Mouse (Mus musculus) forebrain, embryonic 11.5 days (tissue): ENCODE measurements around the gene Hist1h1c. TPM values are rescaled to one million over a fixed set of nuclear protein-coding genes. Genes with fewer than 3 reads are reported as not detected.

Experiments used
- microRNA-seq: library from miRNA; unstranded; fragments of <30 nt; microRNA quantifications from one replicate; pipeline ENCODE4, GENCODE M21; 2016; ENCODE audit not compliant: insufficient number of aligned reads
- polyA plus RNA-seq: library from polyadenylated mRNA; unstranded; fragments of >200 nt; fragmentation: Nextera tagmentation; extraction: Ambion mirVana; gene quantifications from 2 replicates; pipeline ENCODE4 v1.2.1, GENCODE M21; 2014

Hist1h1c gene
- polyA plus RNA-seq, 1 experiment from 2014 or later = 15.2 TPM

Small RNA genes within 50 kb of the gene (microRNA-seq; reads per million reads assigned to microRNA genes)
- gene Gm44314 = not detected
- gene Gm44484 = not detected

Other genes with a start within 250 kb of the Hist1h1c start
- 0.48 and 0.59 TPM in 2 replicates for gene Btn2a2, start 250.0 kb upstream of the Hist1h1c start, polyA plus RNA-seq
- 2.0 and 4.9 TPM in 2 replicates for gene Hist1h4h, start 207.8 kb upstream of the Hist1h1c start, polyA plus RNA-seq
- gene Hist1h2af, start 204.9 kb upstream of the Hist1h1c start, polyA plus RNA-seq = 7.7 and 9.3 TPM in 2 replicates
- 5.2 and 5.7 TPM in 2 replicates for gene Hist1h3g, start 203.4 kb upstream of the Hist1h1c start, polyA plus RNA-seq
- gene Hist1h2bh, start 195.4 kb upstream of the Hist1h1c start, polyA plus RNA-seq = 0.85 and 1.2 TPM in 2 replicates
- gene Hist1h3f, start 194.8 kb upstream of the Hist1h1c start, polyA plus RNA-seq = 0.92 and 1.4 TPM in 2 replicates
- gene Hist1h4f, start 187.2 kb upstream of the Hist1h1c start, polyA plus RNA-seq = 1.2 and 1.3 TPM in 2 replicates
- 0.87 and 0.92 TPM in 2 replicates for gene Hist1h1d, start 185.5 kb upstream of the Hist1h1c start, polyA plus RNA-seq
- gene Hist1h3e, start 176.4 kb upstream of the Hist1h1c start, polyA plus RNA-seq = 6.7 and 10.4 TPM in 2 replicates
- gene Hist1h2ae, start 167.6 kb upstream of the Hist1h1c start, polyA plus RNA-seq = 96.4 and 102 TPM in 2 replicates
- 7.4 and 10.0 TPM in 2 replicates for gene Hist1h2bg, start 167.4 kb upstream of the Hist1h1c start, polyA plus RNA-seq
- 4.5 and 5.9 TPM in 2 replicates for gene Hist1h2bf, start 164.6 kb upstream of the Hist1h1c start, polyA plus RNA-seq
- 2.5 and 3.0 TPM in 2 replicates for gene Hist1h2ad, start 164.4 kb upstream of the Hist1h1c start, polyA plus RNA-seq
- 11.9 and 13.9 TPM in 2 replicates for gene Hist1h3d, start 163.0 kb upstream of the Hist1h1c start, polyA plus RNA-seq
- gene Hist1h4d, start 157.2 kb upstream of the Hist1h1c start, polyA plus RNA-seq = 132 and 133 TPM in 2 replicates
- 4.0 and 4.6 TPM in 2 replicates for gene Hist1h2be, start 117.7 kb upstream of the Hist1h1c start, polyA plus RNA-seq
- 27.3 and 27.7 TPM in 2 replicates for gene Hist1h1e, start 116.2 kb upstream of the Hist1h1c start, polyA plus RNA-seq
- gene Hist1h2ac, start 54.9 kb upstream of the Hist1h1c start, polyA plus RNA-seq = 1.1 and 1.2 TPM in 2 replicates
- 23.4 and 25.3 TPM in 2 replicates for gene Hist1h2bc, start 54.6 kb upstream of the Hist1h1c start, polyA plus RNA-seq
- gene Hist1h1t, start 43.0 kb upstream of the Hist1h1c start, polyA plus RNA-seq = 0.51 TPM in 1 of 2 replicates, not detected in the other
- 6.0 and 6.8 TPM in 2 replicates for gene Hist1h4c, start 40.4 kb upstream of the Hist1h1c start, polyA plus RNA-seq
- gene Hfe, start 28.0 kb upstream of the Hist1h1c start, polyA plus RNA-seq = 2.2 TPM in 2 replicates
- 8.7 and 10.6 TPM in 2 replicates for gene Hist1h3c, start 6.8 kb downstream of the Hist1h1c start, polyA plus RNA-seq
- gene Hist1h2bb, start 7.9 kb downstream of the Hist1h1c start, polyA plus RNA-seq = 2.6 and 3.4 TPM in 2 replicates
- 59.7 and 63.1 TPM in 2 replicates for gene Hist1h2ab, start 12.3 kb downstream of the Hist1h1c start, polyA plus RNA-seq
- gene Hist1h3b, start 13.5 kb downstream of the Hist1h1c start, polyA plus RNA-seq = 11.7 and 15.4 TPM in 2 replicates
- 4.7 and 5.9 TPM in 2 replicates for gene Hist1h4b, start 18.2 kb downstream of the Hist1h1c start, polyA plus RNA-seq
- 0.95 TPM in 1 of 2 replicates, not detected in the other for gene Hist1h4a, start 22.4 kb downstream of the Hist1h1c start, polyA plus RNA-seq
- 2.9 and 5.4 TPM in 2 replicates for gene Hist1h3a, start 23.6 kb downstream of the Hist1h1c start, polyA plus RNA-seq
- gene Hist1h1a, start 24.9 kb downstream of the Hist1h1c start, polyA plus RNA-seq = 2.7 and 4.0 TPM in 2 replicates
- gene Trim38, start 31.1 kb downstream of the Hist1h1c start, polyA plus RNA-seq = 0.13 TPM in 1 of 2 replicates, not detected in the other
- not detected in 2 replicates for gene Slc17a2, start 68.2 kb downstream of the Hist1h1c start, polyA plus RNA-seq
- gene Slc17a3, start 100.6 kb downstream of the Hist1h1c start, polyA plus RNA-seq = not detected in 2 replicates
- gene Slc17a1, start 128.9 kb downstream of the Hist1h1c start, polyA plus RNA-seq = not detected in 2 replicates
- not detected in 2 replicates for gene Slc17a4, start 176.2 kb downstream of the Hist1h1c start, polyA plus RNA-seq
- not detected in 2 replicates for gene Hist1h2ba, start 195.3 kb downstream of the Hist1h1c start, polyA plus RNA-seq
- not detected in 2 replicates for gene Hist1h2aa, start 195.7 kb downstream of the Hist1h1c start, polyA plus RNA-seq